8 mouse cellular contexts compared by ENCODE assay signal in genomic region chr9:72155250-72156138, GRCm38 (mm10). TPM values are rescaled to one million over a fixed set of nuclear protein-coding genes. Genes with fewer than 3 reads are reported as not detected.
DNase-seq lines count a peak whose midpoint lies in the region; ATAC-seq lines count a peak whose summit lies in the region.

No protein-coding gene starts in this region.

- H3K27me3 ChIP-seq in lung, embryonic 15.5 days = no peaks in the 10 kb centered on the region
- no peaks in the 10 kb centered on the region for H3K27me3 ChIP-seq in hindbrain, embryonic 12.5 days
- H3K27me3 ChIP-seq in midbrain, embryonic 10.5 days (ENCODE audit: low read depth, poor library complexity, severe bottlenecking) = no peaks in the 10 kb centered on the region; the same call in 1 of the 2 replicates

- DNase-seq in lung, postnatal 10 days = no peak
- DNase-seq in embryo, embryonic 11 days = peak; percentile 50
- DNase-seq in midbrain, embryonic 10.5 days (ENCODE audit: low spot score) = peak; percentile 41
- no peak for DNase-seq in c-Kit-positive CD71-positive TER-119-positive erythroid progenitor cells, embryonic 14.5 days (ENCODE audit: low spot score)
- no peak for DNase-seq in yolk sac, embryonic 10.5 days (ENCODE audit: low spot score)
- no peak for DNase-seq in kidney, adult 9 months

- no peaks in the 10 kb centered on the region for H3K9me3 ChIP-seq in lung, embryonic 15.5 days
- H3K9me3 ChIP-seq in hindbrain, embryonic 12.5 days (replicated peaks) = peaks cover 4% of the 10 kb centered on the region; the same call in 1 of the 2 replicates
- H3K9me3 ChIP-seq in midbrain, embryonic 10.5 days (replicated peaks) = no peaks in the 10 kb centered on the region

- no peaks in the 10 kb centered on the region for H3K4me1 ChIP-seq in lung, embryonic 15.5 days
- H3K4me1 ChIP-seq in hindbrain, embryonic 12.5 days = peaks cover 4% of the 10 kb centered on the region; the same call in 1 of the 2 replicates
- H3K4me1 ChIP-seq in midbrain, embryonic 10.5 days = peaks cover 23% of the 10 kb centered on the region

- H3K27ac ChIP-seq in lung, embryonic 15.5 days = no peak overlapping the region
- H3K27ac ChIP-seq in hindbrain, embryonic 12.5 days = no peak overlapping the region
- peak overlapping the region; percentile 59 for H3K27ac ChIP-seq in midbrain, embryonic 10.5 days (replicated peaks)

- no peaks in the 10 kb centered on the region for H3K36me3 ChIP-seq in lung, embryonic 15.5 days
- no peaks in the 10 kb centered on the region for H3K36me3 ChIP-seq in hindbrain, embryonic 12.5 days
- no peaks in the 10 kb centered on the region for H3K36me3 ChIP-seq in midbrain, embryonic 10.5 days

- H3K4me2 ChIP-seq in lung, embryonic 15.5 days = peak overlapping the region; percentile 58
- H3K4me2 ChIP-seq in hindbrain, embryonic 12.5 days (replicated peaks) = peak overlapping the region; percentile 50

- no peak for ATAC-seq in lung, embryonic 15.5 days (ENCODE audit: borderline replicate concordance, extremely low read depth, low FRiP score, low TSS enrichment)
- ATAC-seq in hindbrain, embryonic 12.5 days (ENCODE audit: low FRiP score) = 0 out of 2 replicates have a peak, but pooled peaks have one; percentile 40

- peak overlapping the region; percentile 23 for H3K4me3 ChIP-seq in lung, embryonic 15.5 days
- peak overlapping the region; percentile 13 for H3K4me3 ChIP-seq in hindbrain, embryonic 12.5 days
- H3K4me3 ChIP-seq in midbrain, embryonic 10.5 days = peak overlapping the region; percentile 44

- WGBS in lung, embryonic 15.5 days = 15% methylated on average over 21 of the region's 21 CpGs
- WGBS in hindbrain, embryonic 12.5 days = 12% methylated on average over 21 of the region's 21 CpGs
- 18% methylated on average over 21 of the region's 21 CpGs for WGBS in midbrain, embryonic 10.5 days

- H3K9ac ChIP-seq in lung, embryonic 15.5 days = no peak overlapping the region
- peak overlapping the region; percentile 32; the same call in 1 of the 2 replicates for H3K9ac ChIP-seq in hindbrain, embryonic 12.5 days

RNA-seq across cellular contexts. Expression of gene Tcf12, which starts 43.8 kb away (rescaled TPM):
- polyA plus RNA-seq in lung, embryonic 15.5 days (2015; fragmentation: Nextera tagmentation; extraction: Ambion mirVana) = 75.8 and 78.0 TPM in 2 replicates
- polyA plus RNA-seq in hindbrain, embryonic 12.5 days (2016; fragmentation: Nextera tagmentation; extraction: Ambion mirVana) = 192 and 206 TPM in 2 replicates
- 165 and 180 TPM in 2 replicates for polyA plus RNA-seq in midbrain, embryonic 10.5 days (2016; fragmentation: Nextera tagmentation; extraction: Ambion mirVana)

Comparison
In these comparisons a context has a peak if more than half of its experiments do, and no peak if none do; other contexts are left out.
1. DNase-seq: peak in embryo, embryonic 11 days (single experiment) and midbrain, embryonic 10.5 days (single experiment); none in lung, postnatal 10 days (single experiment), c-Kit-positive CD71-positive TER-119-positive erythroid progenitor cells, embryonic 14.5 days (single experiment), yolk sac, embryonic 10.5 days (single experiment) and kidney, adult 9 months (single experiment).
2. Peak in every context shown above with its lines, with median percentiles within 50 percentile points of each other: H3K4me3 ChIP-seq.